Mouse (Mus musculus): ENCODE data around the gene Azin2. TPM values are rescaled to one million over a fixed set of nuclear protein-coding genes. Genes with fewer than 3 reads are reported as not detected.

The Azin2 gene
- polyA plus RNA-seq, 1 experiment from 2014 or later: 32.3 TPM

GRCm38 (mm10) chr4:128974677-128975076 is 12.4 kb upstream of the Azin2 start:
- H3K36me3 ChIP-seq: no peaks in the 10 kb centered on the region
- no peak overlapping the region for H3K9ac ChIP-seq
- no peak overlapping the region for H3K4me3 ChIP-seq
- no peak overlapping the region for H3K27ac ChIP-seq
- H3K27me3 ChIP-seq: no peaks in the 10 kb centered on the region
- H3K9me3 ChIP-seq: no peaks in the 10 kb centered on the region
- H3K4me1 ChIP-seq: 0 out of 2 replicates have a peak, but pooled peaks cover 4% of the 10 kb centered on the region
- no peak overlapping the region for H3K4me2 ChIP-seq (replicated peaks)
- no peak for ATAC-seq (ENCODE audit: low FRiP score, low read depth)
- 80% methylated on average over 8 of the region's 8 CpGs for WGBS

- Histone ChIP-seq H3K4me3 (no peak overlapping the region), H3K9ac (no peak overlapping the region), H3K36me3 (no peaks in the 10 kb centered on the region), H3K4me1 (0 out of 2 replicates have a peak, but pooled peaks cover 9% of the 10 kb centered on the region), H3K27ac (no peak overlapping the region), H3K4me2 (replicated peaks) (no peak overlapping the region), H3K9me3 (no peaks in the 10 kb centered on the region), H3K27me3 (no peaks in the 10 kb centered on the region)
- peak; percentile 11; the same call in 1 of the 2 replicates for ATAC-seq (ENCODE audit: low FRiP score, low read depth)
- 39% methylated on average over 14 of the region's 14 CpGs for WGBS
Observed at GRCm38 (mm10) chr4:128971065-128971694, 8.9 kb upstream of the Azin2 start.

- Histone ChIP-seq H3K27me3 (no peaks in the 10 kb centered on the region), H3K27ac (no peak overlapping the region), H3K4me3 (no peak overlapping the region), H3K9me3 (no peaks in the 10 kb centered on the region), H3K4me1 (0 out of 2 replicates have a peak, but pooled peaks cover 9% of the 10 kb centered on the region), H3K4me2 (replicated peaks) (no peak overlapping the region), H3K9ac (no peak overlapping the region), H3K36me3 (no peaks in the 10 kb centered on the region)
- ATAC-seq (ENCODE audit: low FRiP score, low read depth): no peak
- WGBS: 76% methylated on average over 7 of the region's 8 CpGs
Observed at GRCm38 (mm10) chr4:128970417-128970807, 8.2 kb upstream of the Azin2 start.

GRCm38 (mm10) chr4:128969607-128970416 is 7.6 kb upstream of the Azin2 start:
- Histone ChIP-seq H3K4me1 (0 out of 2 replicates have a peak, but pooled peaks cover 9% of the 10 kb centered on the region), H3K9me3 (no peaks in the 10 kb centered on the region), H3K27me3 (no peaks in the 10 kb centered on the region), H3K36me3 (no peaks in the 10 kb centered on the region), H3K4me3 (no peak overlapping the region), H3K4me2 (replicated peaks) (no peak overlapping the region), H3K27ac (no peak overlapping the region), H3K9ac (no peak overlapping the region)
- no peak for ATAC-seq (ENCODE audit: low FRiP score, low read depth)
- 58% methylated on average over 18 of the region's 18 CpGs for WGBS

- Histone ChIP-seq H3K36me3 (no peaks in the 10 kb centered on the region), H3K4me1 (0 out of 2 replicates have a peak, but pooled peaks cover 9% of the 10 kb centered on the region), H3K9ac (no peak overlapping the region), H3K9me3 (no peaks in the 10 kb centered on the region), H3K27ac (no peak overlapping the region), H3K4me2 (replicated peaks) (no peak overlapping the region), H3K4me3 (no peak overlapping the region), H3K27me3 (no peaks in the 10 kb centered on the region)
- ATAC-seq (ENCODE audit: low FRiP score, low read depth): no peak
- WGBS: 78% methylated on average over 5 of the region's 5 CpGs
Observed at GRCm38 (mm10) chr4:128969081-128969480, 6.8 kb upstream of the Azin2 start.

GRCm38 (mm10) chr4:128966751-128967150 is 4.5 kb upstream of the Azin2 start:
- Histone ChIP-seq H3K36me3 (no peaks in the 10 kb centered on the region), H3K27me3 (no peaks in the 10 kb centered on the region), H3K27ac (no peak overlapping the region), H3K4me3 (no peak overlapping the region), H3K9ac (no peak overlapping the region), H3K4me2 (replicated peaks) (no peak overlapping the region), H3K4me1 (peaks cover 17% of the 10 kb centered on the region), H3K9me3 (no peaks in the 10 kb centered on the region)
- WGBS: 51% methylated on average over 7 of the region's 7 CpGs
- no peak for ATAC-seq (ENCODE audit: low FRiP score, low read depth)

GRCm38 (mm10) chr4:128962926-128963290 is 666 bp upstream of the Azin2 start:
- Histone ChIP-seq H3K4me2 (replicated peaks) (peak overlapping the region; percentile 92), H3K4me1 (peaks cover 40% of the 10 kb centered on the region), H3K9ac (peak overlapping the region; percentile 73), H3K9me3 (no peaks in the 10 kb centered on the region), H3K36me3 (no peaks in the 10 kb centered on the region), H3K27me3 (no peaks in the 10 kb centered on the region; the same call in 1 of the 2 replicates), H3K27ac (peak overlapping the region; percentile 81), H3K4me3 (peak overlapping the region; percentile 77)
- no peak for ATAC-seq (ENCODE audit: low FRiP score, low read depth)
- 7% methylated on average over 9 of the region's 9 CpGs for WGBS

- Histone ChIP-seq H3K4me3 (peak overlapping the region; percentile 77), H3K36me3 (no peaks in the 10 kb centered on the region), H3K27ac (no peak overlapping the region; the same call in 1 of the 2 replicates), H3K4me1 (peaks cover 46% of the 10 kb centered on the region), H3K27me3 (no peaks in the 10 kb centered on the region; the same call in 1 of the 2 replicates), H3K9ac (peak overlapping the region; percentile 87), H3K4me2 (replicated peaks) (peak overlapping the region; percentile 92), H3K9me3 (no peaks in the 10 kb centered on the region)
- 3% methylated on average over 16 of the region's 16 CpGs for WGBS
- no peak for ATAC-seq (ENCODE audit: low FRiP score, low read depth)
Observed at GRCm38 (mm10) chr4:128961301-128962028, 777 bp downstream of the Azin2 start.

- Histone ChIP-seq H3K9ac (no peak overlapping the region), H3K27ac (no peak overlapping the region), H3K4me3 (no peak overlapping the region), H3K4me2 (replicated peaks) (no peak overlapping the region), H3K36me3 (no peaks in the 10 kb centered on the region), H3K9me3 (no peaks in the 10 kb centered on the region), H3K4me1 (peaks cover 46% of the 10 kb centered on the region), H3K27me3 (no peaks in the 10 kb centered on the region; the same call in 1 of the 2 replicates)
- WGBS: 86% methylated on average over 17 of the region's 17 CpGs
- ATAC-seq (ENCODE audit: low FRiP score, low read depth): no peak
Observed at GRCm38 (mm10) chr4:128959676-128960075, 2.6 kb downstream of the Azin2 start.

GRCm38 (mm10) chr4:128958849-128959248 is 3.4 kb downstream of the Azin2 start:
- no peak overlapping the region for H3K4me3 ChIP-seq
- no peak for ATAC-seq (ENCODE audit: low FRiP score, low read depth)
- H3K4me1 ChIP-seq: peaks cover 46% of the 10 kb centered on the region
- no peaks in the 10 kb centered on the region for H3K36me3 ChIP-seq
- H3K27ac ChIP-seq: no peak overlapping the region
- H3K27me3 ChIP-seq: no peaks in the 10 kb centered on the region; the same call in 1 of the 2 replicates
- H3K4me2 ChIP-seq (replicated peaks): no peak overlapping the region
- WGBS: 47% methylated on average over 8 of the region's 8 CpGs
- no peaks in the 10 kb centered on the region for H3K9me3 ChIP-seq
- no peak overlapping the region for H3K9ac ChIP-seq

- H3K9me3 ChIP-seq: no peaks in the 10 kb centered on the region
- no peak overlapping the region for H3K4me3 ChIP-seq
- H3K4me2 ChIP-seq (replicated peaks): no peak overlapping the region
- no peaks in the 10 kb centered on the region for H3K36me3 ChIP-seq
- H3K27ac ChIP-seq: peak overlapping the region; percentile 49; the same call in 1 of the 2 replicates
- H3K9ac ChIP-seq: no peak overlapping the region; the same call in 1 of the 2 replicates
- H3K4me1 ChIP-seq: peaks cover 44% of the 10 kb centered on the region
- WGBS: 80% methylated on average over 11 of the region's 11 CpGs
- no peak for ATAC-seq (ENCODE audit: low FRiP score, low read depth)
- H3K27me3 ChIP-seq: no peaks in the 10 kb centered on the region; the same call in 1 of the 2 replicates
Observed at GRCm38 (mm10) chr4:128958156-128958555, 4.1 kb downstream of the Azin2 start.
